Mouse (Mus musculus) kidney, embryonic 16.5 days (tissue): ENCODE data around the gene Sdccag8. TPM values are rescaled to one million over a fixed set of nuclear protein-coding genes. Genes with fewer than 3 reads are reported as not detected.

Experiments
- ATAC-seq: fragments of 200-750 bp; cut with Nextera tagmentation; 2 replicates; pipeline ENCODE4 v1.8.0; 2017; ENCODE audit warnings: moderate TSS enrichment; ENCODE audit not compliant: low FRiP score, low TSS enrichment
- H3K27ac ChIP-seq: fragments of 300-500 bp; sonication (generic); 2 replicates; pipeline ENCODE4 v1.5.1; 2014; ENCODE audit warnings: low read length
- H3K27me3 ChIP-seq: fragments of 300-500 bp; sonication (generic); 2 replicates; pipeline ENCODE4 v1.6.1; 2014; ENCODE audit warnings: low read length, control low read depth, mixed read lengths; ENCODE audit not compliant: insufficient read depth
- H3K36me3 ChIP-seq: fragments of 300-500 bp; sonication (generic); 2 replicates; pipeline ENCODE4 v1.6.1; 2014; ENCODE audit warnings: low read length, control low read depth, mixed read lengths; ENCODE audit not compliant: insufficient read depth
- H3K4me1 ChIP-seq: fragments of 300-500 bp; sonication (generic); 2 replicates; pipeline ENCODE4 v1.6.1; 2014; ENCODE audit warnings: low read length, control low read depth, mixed read lengths; ENCODE audit not compliant: insufficient read depth
- H3K4me2 ChIP-seq: fragments of 300-500 bp; sonication (generic); replicated peaks from 2 replicates; pipeline ENCODE4 v1.6.1; 2014; ENCODE audit warnings: low read depth, low read length
- H3K4me3 ChIP-seq: fragments of 300-500 bp; sonication (generic); 2 replicates; pipeline ENCODE4 v1.5.1; 2014; ENCODE audit warnings: mild to moderate bottlenecking, low read length
- H3K9ac ChIP-seq: fragments of 300-500 bp; sonication (generic); replicated peaks from 2 replicates; pipeline ENCODE4 v1.6.1; 2014; ENCODE audit warnings: low read length
- H3K9me3 ChIP-seq: fragments of 300-500 bp; sonication (generic); 2 replicates; pipeline ENCODE4 v1.6.1; 2016; ENCODE audit warnings: low read length, control low read depth
- WGBS: fragments of 180-500 bp; shearing (Covaris S2); extraction: QIAGEN DNeasy Blood & Tissue Kit; methylation state at CpG from one replicate; pipeline ENCODE4 v1.1.7; 2014; 5-methylcytosine and 5-hydroxymethylcytosine counted together
- microRNA counts: library from miRNA; unstranded; fragments of <30 nt; microRNA quantifications from one replicate; lab custom pipeline; 2016
- microRNA-seq: library from miRNA; unstranded; fragments of <30 nt; microRNA quantifications from one replicate; pipeline ENCODE4, GENCODE M21; 2016
- polyA plus RNA-seq: library from polyadenylated mRNA; unstranded; fragments of >200 nt; fragmentation: Nextera tagmentation; extraction: Ambion mirVana; gene quantifications from 2 replicates; pipeline ENCODE4 v1.2.1, GENCODE M21; 2015

Gene Sdccag8
- polyA plus RNA-seq, 1 experiment from 2014 or later, result 20.1 TPM

DNA sequence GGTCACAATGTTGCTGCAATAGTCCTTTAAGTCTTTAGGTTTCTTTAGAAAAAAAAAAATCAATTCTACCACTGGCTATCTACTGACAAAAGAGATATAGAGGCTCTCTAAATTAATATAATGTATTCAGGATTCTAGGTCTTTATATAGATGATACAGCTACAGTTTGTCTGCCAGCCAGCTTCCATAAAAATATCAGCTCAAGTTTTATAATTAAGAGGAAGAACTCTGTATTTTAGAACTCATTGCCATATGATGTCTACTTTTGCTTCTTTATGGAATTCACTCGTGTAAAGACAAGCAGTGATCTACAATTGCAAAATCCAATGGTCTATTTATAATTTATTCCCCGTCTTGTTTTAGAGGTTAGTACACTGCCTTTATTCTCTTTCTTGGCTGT lies 254.7 kb downstream of the Sdccag8 start:
- Histone ChIP-seq H3K27ac (no peak overlapping the region), H3K4me2 (no peak overlapping the region), H3K4me3 (no peak overlapping the region), H3K9ac (no peak overlapping the region), H3K27me3 (no peaks in the 10 kb centered on the region), H3K4me1 (no peaks in the 10 kb centered on the region), H3K9me3 (no peaks in the 10 kb centered on the region), H3K36me3 (no peaks in the 10 kb centered on the region)
- ATAC-seq, result no peak
- WGBS, result 87% methylated on average over 2 of the region's 2 CpGs

MicroRNAs within 50 kb of the gene (microRNA counts, 519-probe panel; counts per million panel counts)
- microRNA mmu-miR-350 (lab: Ali Mortazavi, UCI), result 3,329 counts per million, percentile 77 among the panel's probes with 10 or more counts

Small RNA genes lying within 50 kb of the gene (microRNA-seq; reads per million reads assigned to microRNA genes)
- gene Gm25993 (not detected), gene Mir350 (273 reads per million, percentile 68 among the genes with 10 or more reads in this experiment)

Other genes with a start within 250 kb of the Sdccag8 start
- 14.6 and 17.5 TPM in 2 replicates for gene Cep170, start 593 bp upstream of the Sdccag8 start, polyA plus RNA-seq